Mouse (Mus musculus) kidney, postnatal 25 days (tissue): Measurements from ENCODE around the gene Casp14.
"Not testable (repeated sequence)": the region's sequence is repeated elsewhere in the genome, so short reads cannot be mapped to it uniquely, and the experiment has no call there.

Experiments
- DNase-seq, 2 experiments: peaks; one replicate each; pipeline ENCODE4 v3.0.0; 2021; ENCODE audit warnings: mixed read lengths in 2 of 2

The Casp14 gene

DNA sequence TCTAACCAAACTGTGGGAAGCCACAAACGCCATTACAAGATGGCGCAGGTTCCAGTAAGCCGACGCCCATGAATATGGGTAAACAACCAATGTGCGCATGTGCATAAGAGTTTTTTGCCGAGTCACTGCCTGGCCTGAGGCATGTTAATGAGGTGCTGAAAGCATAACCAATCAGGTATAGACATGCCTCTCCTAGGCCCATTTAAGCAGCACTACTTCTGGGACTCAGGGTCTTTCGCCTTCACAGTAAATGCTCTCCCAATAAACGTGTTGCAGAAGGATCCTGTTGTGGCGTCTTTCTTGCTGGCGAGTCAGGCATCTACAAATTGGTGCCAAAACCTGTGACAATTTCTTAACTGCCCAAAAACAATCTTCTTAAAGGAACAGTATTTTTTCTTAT lies 51.4 kb downstream of the Casp14 start:
- DNase-seq = not testable (repeated sequence)

DNA sequence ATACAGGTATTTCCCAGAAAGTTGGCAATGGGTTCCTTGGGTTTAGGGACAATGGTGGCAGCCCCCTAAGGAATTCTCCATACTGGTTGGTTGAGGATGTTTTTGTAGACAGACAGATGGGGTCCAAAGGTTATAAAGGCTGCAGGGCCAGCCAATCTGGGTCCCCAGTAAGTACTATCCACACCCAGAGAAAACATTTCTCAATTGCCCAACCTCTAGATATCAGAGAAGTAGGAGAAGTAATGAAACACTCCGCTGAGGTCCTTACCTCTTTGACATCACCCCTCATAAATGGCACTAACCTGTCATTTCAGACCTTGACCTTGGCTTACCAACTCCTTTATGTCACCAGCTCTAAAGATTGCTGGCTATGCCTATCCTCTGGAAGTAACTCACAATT lies 53.5 kb downstream of the Casp14 start:
- DNase-seq = no peak
